Mouse (Mus musculus) retina, postnatal 7 days (tissue): ENCODE measurements around the gene B3gnt7.

Experiments
- DNase-seq: peaks from one replicate; pipeline ENCODE4 v3.0.0-alpha.2; 2012; ENCODE audit warnings: low read depth, low spot score

The B3gnt7 gene

DNA sequence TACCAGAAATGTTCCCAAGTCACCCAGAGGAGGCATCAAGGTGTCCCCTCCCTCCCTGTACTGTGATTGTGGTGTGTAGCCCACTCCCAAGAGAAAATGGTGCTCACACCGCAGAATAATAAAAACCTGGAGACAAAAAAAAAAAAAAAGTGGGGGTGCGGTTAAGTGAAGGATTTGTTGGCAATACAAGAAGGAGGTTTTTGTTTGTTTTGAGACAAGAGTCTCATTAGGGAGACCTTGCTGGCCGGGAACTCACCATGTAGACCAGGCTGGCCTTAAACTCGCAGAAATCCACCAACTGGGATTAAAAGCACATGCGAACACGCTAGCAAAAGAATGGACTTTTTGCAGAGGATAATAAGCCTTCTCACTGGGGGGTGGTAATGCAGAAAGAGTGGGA lies at the start of gene B3gnt7:
Gene B3gnt7 (plus strand): TSS at position 301 of the 400 bp plus-strand sequence.
- no peak for DNase-seq

DNA sequence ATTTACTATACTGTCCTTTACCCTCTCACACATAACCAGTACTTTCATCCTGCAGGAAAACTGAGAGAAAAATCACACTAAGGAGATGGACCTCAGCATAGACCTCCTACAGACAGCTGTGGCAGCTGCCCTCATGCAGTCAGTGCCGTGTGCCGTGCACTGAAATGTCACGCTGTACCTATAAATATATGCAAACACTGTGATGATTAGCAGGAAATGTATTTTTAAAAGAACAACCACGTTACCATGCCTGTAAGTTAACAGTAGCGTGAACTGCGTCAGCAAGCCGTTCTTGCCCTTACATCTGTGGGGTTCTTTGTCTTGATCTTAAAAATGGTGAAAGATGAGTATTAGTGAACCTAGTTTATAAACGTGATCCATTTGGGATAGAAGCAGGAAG lies 49.2 kb upstream of the B3gnt7 start:
- no peak for DNase-seq

DNA sequence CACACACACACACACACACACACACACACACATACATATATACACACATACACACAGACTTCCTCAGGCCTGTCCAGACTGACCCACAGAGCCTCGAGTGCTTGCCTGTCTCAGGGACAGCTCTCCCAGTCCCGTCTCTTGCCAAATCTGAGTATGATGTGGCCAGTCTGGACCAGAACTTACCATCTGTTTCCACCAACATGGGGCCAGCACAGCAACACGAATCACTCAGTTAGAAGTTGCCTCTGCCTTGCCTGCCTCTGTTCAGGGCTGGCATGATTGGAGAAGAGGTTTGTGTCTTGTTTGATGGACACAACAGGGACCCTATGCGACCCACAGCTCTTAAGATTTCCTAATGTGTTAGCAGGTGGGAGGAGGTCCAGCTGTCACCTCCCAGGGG lies 46.3 kb upstream of the B3gnt7 start:
- no peak for DNase-seq

DNA sequence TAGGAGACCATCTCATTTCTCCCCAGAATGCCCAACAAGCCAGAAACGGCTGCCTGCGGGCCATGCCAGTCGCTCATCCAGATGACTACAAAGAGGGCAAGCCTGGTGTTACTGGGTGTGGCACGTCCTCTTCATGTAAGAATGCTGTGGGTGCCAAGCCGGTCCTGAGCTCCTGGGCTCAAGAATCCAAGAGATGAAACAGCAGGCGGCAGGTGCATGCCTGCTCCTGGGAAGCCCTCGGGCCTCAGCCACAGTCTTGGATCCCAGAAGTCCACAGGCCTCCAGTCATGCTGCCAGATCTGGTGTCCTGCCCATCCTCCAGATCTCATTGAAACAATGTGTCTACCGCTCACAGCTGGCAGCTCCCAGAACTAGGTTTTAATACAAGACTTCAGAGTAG lies 45.4 kb upstream of the B3gnt7 start:
- DNase-seq = no peak

DNA sequence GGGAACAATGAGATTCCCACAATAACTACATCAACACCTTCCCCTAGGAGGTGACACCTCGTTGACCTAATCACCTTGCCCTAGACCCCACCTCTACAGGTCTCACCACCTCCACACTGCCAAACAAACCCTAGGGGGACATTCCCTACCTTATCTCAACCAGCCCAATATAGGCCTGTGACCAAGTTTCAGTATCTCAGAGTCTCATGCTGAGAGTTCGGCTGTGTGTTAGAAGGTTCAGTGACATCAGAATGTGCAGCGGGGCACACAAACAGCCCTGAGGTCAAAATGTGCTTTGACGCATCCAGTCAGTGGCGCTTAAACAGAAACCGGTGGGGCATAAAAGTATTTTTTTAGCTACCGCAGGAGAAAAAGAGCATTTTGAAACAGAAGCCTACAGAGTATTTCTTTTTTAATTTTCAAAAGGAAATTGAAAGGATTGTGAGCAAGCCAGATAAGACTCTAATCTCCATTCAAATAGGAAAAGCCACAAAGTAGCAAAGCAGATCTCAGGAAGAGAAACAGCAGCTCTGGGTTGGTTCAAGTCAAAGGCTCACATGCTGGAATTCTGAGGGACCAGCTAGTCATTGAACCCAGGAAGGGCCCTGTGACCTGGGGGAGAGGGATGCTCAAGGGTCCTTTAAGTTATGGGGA lies 44.3 kb upstream of the B3gnt7 start:
- DNase-seq = no peak

DNA sequence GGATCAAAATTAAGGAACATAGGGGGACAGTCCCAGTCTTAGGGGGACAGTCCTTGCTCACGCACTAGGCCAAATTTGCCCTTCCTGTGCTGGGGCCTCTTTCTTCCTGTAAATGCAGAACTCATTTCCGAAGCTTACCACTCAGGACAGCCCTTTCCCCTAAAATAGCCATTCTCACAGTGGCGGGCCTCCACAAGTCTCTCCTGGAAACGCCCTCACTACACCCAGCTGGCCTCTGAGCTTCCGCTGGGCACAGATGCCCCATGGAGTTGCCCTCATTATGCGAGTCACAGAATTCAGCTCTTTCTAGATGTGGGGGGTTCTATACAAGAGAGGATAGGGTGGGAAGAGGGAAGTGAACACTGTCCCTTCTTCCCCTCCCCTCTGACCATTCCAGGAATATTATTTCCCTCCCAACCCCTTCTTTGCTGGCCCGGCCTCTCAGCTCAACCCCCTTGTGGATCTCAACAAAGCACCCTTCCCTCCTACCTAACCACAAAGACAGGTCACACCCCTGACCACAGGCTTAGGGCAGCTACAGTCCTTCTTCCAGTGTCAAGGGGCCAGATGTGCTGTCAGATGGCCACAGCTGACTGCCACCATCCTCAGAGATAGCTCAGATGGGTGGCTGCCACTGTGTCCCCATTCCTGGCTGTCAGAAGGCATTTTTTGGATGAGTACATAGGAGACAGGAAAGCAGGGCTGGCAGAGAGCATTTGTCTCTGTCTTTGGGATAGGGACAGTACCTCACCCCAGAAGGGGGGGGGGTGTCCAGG lies 38.9 kb upstream of the B3gnt7 start:
- no peak for DNase-seq

DNA sequence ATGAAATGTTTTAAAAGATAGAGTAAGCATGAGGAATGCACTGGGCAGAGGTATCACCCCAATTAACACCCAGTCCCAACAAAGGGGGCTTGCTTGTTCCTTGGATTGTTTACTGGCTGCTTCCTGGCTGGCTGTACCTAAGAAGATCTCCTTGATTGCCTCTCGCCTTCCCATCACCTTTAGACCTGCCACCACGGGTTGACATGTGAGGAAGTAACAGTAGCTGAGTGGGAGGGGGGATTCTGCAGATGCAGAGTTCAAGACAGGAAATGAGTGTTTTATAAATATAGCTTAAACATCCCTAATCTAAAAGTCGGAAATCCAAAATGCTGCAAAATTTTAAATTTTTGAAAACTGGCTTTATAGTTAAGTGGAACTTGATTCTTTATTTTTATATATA lies 37.6 kb upstream of the B3gnt7 start:
- DNase-seq = no peak

DNA sequence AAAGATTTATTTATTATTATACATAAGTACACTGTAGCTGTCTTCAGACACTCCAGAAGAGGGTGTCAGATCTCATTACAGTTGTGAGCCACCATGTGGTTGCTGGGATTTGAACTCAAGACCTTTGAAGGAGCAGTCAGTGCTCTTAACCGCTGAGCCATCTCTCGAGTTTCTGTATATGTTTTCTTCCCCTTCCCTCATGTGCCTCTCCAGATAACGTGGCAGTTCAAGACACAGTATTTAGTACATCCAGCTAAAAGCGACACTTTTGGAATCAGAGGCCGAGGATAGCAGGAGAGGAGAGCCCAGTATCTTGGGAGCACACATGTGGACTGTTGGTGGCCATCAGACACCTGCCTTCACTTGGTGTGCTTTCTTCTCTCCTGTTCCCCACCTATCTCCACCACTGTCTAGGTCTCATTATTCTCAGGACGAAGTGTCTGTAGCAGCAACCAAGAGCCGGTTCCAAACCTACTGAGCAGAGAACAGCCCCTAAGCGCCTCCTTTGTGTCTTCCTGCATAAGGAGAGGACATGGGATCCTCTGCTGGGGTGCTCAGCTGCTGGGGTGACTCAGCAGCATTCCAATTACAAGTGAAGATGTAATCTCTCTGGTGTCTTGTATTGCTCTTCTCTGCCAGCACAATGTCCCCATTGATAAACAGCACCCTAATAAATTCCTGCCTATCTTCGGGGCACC lies 34.0 kb upstream of the B3gnt7 start:
- no peak for DNase-seq

DNA sequence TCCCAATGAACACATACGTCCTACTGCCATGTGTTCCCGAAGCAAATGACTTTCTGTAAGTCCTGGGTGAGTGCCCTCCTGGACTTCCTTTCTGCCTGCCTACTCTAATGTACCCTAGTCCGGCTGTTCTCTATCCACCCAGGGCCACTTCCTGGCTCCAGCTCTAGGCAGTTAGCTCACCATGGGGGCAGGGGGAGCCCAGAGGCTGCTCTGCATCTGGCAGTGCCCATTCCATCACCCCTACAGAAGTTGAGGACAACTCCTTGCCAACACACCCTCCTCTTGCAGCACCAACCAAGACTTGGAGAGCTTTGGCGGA lies 33.5 kb upstream of the B3gnt7 start:
- no peak for DNase-seq

DNA sequence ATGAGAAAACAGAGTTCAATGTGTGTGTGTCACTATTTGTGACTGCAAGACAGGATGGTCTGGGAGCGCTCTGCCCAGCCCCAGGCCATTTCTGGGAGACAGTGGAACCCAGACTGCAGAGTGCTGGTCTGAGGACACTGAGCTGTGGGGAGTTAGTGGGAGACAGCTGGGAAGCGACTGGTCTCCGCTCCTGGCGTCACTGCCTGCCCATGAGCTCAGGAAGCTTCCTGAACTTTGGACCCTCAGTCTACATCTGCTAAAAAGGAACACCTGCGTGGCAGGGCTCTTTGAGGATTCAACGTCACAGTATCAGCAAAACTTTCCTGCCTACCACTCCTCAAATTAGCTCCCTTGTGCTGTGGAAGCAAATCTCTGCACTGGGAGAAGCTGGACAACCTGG lies 30.9 kb upstream of the B3gnt7 start:
- no peak for DNase-seq

DNA sequence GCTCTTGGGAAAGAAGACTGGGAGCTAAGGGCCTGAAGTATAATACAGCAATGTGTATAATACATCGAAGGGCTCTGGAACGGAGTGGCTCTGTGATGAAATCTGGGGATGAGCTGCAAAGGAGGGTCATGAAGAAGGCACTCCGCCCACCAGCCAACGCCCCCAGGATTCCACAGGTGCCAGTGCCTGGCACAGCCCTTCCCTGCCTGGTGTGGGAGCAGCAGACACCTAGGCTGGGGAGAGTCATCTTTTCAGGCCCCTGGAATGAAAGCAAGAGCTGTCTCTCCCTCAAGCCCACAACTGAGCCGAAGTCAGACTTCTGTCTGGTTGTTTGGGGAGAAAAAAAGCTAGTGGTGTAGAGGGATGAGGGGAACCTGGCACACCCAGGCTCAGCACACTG lies 25.6 kb upstream of the B3gnt7 start:
- DNase-seq = no peak

DNA sequence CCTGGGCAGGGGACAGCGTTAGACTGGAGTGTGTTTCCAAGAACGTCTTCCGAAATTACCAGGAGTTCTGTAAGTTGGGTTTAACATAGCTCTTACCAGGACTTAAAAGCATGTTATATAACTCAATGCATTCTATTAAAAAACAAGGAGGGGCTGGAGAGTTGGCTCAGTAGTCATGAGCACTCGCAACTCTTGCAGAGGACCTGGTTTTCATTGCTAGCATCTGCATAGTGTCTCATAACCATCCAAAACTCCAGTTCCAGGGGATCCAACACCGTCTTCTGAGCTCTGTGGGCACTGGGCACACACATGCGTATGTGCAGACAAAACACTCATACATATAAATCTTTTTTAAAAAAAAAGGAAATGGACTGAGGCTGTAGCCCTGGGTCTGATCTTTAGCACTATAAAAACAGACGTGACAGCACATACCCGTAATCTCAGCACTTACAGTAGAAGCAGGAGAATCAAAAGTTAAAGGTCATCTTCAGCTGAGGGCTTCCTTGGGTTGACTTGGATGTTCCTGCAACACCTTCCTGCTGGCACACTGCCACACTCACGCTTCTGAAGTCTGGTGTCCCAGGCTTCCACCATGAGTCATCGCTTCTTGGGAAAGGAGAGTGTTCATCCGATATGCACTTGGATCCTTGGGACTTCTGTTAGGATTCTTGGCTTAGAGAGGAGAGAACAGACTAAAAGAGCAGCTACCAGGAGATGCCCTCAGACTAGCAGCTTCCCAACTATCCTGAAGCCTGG lies 20.7 kb upstream of the B3gnt7 start:
- no peak for DNase-seq

DNA sequence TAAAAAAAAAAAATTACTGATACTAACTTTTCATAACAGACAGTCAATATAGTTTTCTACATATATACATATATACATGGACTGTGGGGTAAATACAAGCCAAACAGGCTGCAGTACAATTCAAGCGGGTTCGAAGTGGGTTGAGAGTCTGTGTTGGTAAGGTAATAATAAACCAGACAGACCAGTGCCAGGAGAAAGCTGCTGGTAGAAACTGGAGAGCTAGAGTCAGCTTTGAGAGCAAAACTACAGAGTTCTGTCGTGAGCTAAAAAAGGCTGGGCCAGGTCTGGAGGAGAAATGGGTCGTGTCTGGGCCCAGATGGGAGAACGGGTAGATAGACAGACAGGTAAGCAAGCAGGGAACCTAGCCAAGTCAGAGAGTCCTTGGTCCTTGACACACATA lies 18.5 kb upstream of the B3gnt7 start:
- no peak for DNase-seq

DNA sequence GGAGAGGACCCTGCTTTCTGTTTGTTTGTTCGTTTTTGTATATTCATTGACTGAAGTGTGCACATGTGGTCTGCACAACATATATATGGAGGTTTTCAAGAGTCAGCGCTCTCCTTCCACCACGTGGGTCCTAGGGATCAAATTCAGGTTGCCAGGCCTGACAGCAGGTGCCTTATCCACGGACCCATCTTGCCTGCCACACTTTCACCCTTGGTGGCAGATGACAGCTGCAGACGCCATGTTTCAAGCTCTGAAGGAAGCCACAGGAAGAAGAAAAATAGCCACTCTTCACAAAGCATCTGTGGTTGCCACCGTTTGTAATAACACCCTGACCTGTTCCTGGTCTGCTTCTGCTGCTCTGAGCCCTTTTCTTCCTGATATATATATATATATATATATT lies 17.3 kb upstream of the B3gnt7 start:
- DNase-seq = no peak

DNA sequence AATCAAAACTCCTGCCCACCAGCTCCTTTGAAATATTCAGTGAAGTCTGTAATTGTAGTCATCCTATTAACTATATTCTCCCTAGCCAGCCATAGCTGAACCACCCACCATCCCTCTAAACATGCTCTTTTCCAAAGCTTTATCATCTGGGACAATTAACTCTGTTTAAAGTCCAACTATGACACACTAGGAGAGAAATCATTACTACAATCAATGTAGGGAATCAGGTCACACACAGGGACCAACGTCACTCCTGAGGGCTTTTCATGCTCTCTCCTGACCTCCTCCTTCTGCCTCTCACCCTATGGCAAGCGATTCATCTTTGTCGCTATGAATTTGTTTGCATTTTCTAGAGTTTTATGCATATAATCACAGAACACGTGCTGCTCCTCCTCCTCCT lies 15.2 kb upstream of the B3gnt7 start:
- no peak for DNase-seq

DNA sequence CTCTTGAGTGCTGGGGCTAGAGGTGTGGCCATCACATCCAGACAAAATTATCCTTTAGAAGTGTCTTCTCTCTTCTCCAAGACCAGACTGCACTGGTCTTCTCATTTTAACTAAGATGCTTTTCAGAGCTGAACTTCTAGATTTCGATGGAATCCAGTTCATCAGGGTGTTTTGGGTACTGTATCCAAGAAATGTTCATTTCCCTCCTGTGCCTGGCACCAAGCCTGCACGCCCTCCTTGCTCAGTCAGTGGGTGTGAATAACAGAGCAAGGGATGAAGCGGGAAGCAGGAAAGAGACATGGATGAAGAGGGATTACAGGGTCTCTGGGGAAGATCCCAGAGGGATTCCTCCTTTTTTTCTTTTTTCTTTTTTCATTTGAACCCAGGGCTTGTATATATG lies 12.2 kb upstream of the B3gnt7 start:
- no peak for DNase-seq

DNA sequence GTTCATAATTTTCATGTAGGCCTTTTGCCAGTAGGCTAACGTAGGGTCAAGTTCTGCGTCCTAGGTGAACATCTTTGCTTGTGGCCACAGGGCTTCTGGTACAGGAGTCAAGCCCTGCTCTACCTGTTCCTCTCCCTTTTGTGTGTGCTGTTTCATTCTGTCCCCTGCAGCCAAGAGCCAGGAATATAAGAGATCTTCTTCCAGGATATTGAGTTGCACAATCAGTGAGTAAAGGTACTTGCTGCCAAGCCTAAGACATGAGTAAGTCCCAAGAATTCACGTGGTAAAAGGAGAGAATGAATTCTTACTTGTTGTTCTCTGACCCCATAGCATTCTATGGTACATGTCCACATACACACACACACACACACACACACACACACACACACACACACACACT lies 9.5 kb upstream of the B3gnt7 start:
- no peak for DNase-seq

DNA sequence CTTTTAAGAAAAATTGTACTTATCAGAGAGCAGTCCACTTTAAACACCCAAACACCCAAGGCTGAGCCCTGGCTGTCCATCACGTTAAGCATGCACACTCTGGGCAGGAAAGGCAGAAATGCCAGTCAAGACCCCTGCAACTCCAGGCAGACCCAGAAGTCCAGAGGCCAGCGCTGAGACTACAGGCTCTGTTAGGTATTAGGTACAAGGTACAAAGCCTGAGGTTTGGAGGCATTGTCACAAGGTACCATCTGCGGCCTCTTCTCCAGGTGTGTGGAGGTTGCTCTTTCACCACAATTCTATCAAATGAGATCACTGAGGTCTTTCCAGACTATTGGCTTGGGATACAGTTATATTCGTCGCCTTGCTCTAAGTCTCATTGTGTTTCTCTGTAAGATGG lies 8.8 kb upstream of the B3gnt7 start:
- no peak for DNase-seq

DNA sequence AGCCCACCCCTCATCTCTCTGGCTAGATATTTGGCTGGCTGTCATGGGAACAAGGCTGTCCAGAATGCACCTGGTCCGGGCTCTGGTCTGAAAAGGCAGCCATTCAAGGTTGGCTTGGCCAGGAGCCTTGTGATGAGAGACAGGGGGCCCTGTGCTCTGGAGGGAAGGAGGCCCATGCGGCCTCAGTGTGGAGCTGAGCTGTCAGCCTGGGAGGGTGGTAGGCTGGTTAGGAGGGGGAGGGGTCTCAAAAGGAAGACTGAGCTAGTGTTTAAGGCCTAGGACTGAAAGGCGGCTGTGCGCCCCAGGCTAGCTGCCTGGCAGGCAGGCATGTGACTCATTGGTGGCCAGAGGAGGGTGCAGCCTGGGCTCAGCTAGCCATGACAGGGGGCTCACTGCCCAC lies 8.2 kb upstream of the B3gnt7 start:
- no peak for DNase-seq

DNA sequence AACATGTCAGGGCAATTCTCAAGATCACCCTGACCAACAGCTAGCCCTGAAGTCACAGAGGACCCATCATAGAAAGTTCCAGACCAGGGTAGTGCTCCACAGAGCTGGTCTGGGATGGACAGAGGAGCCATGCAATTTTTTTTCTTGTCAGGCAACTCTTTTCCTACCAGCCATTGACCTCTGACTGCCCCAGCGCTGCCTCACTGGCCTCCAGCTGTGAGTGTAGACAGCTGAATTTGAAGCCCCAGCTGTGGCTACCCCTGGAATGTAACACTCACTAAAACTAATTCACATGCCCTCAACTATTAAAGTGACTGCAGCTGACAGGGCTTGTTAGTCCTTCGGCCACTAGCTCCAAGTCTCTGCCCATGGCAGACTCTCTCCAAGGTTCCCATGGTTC lies 2.5 kb upstream of the B3gnt7 start:
- no peak for DNase-seq

DNA sequence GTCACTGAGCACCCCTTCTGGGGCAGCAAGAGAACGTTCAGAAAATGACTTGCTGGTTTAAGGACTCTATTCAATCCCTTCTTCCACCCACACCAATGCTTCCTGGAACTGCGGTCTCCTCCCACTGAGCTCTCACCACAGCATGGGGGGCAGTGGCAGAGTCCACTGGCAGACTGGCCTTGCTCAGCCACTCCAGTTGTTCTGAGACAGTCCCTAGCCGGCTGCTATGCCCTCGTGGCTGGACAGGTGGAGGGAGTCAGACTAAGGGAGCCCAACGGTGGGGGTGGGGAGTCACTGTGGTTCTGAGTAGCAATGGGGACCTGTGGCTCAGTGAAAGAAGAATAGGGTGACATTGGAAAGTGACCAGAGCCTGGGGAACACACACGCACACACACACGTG lies 1.9 kb upstream of the B3gnt7 start:
- no peak for DNase-seq
